Mouse (Mus musculus) mouse embryonic stem cell (cell line): ENCODE results near the gene Ankrd33b.

Experiments used
- in situ Hi-C, 2 experiments: fragments of 300-500 bp; cut with MboI; formaldehyde crosslinking; loops; 1 replicate in 1 of 2; 3 replicates in 1 of 2; pipeline ENCODE4 v1.14.3; 2019 to 2020; ENCODE audit warnings: low sequenced_read_pairs in 2 of 2, low pct_unique_long_range_greater_than_20kb in 1 of 2, mixed read lengths in 1 of 2; ENCODE audit not compliant: unreplicated experiment in 1 of 2

Ankrd33b gene

GRCm38 (mm10) chr15:31284922-31285631, 82.4 kb downstream of the Ankrd33b start:
- in situ Hi-C loops, result no loop called here

GRCm38 (mm10) chr15:31284142-31284541, 83.4 kb downstream of the Ankrd33b start:
- in situ Hi-C loops, result no loop called here

GRCm38 (mm10) chr15:31282353-31282752, 85.2 kb downstream of the Ankrd33b start:
- in situ Hi-C loops, result no loop called here

GRCm38 (mm10) chr15:31281830-31282229, 85.7 kb downstream of the Ankrd33b start:
- in situ Hi-C loops, result no loop called here

GRCm38 (mm10) chr15:31280683-31281082, 86.8 kb downstream of the Ankrd33b start:
- in situ Hi-C loops, result no loop called here

- in situ Hi-C loops, result no loop called here
Observed at GRCm38 (mm10) chr15:31280059-31280458, 87.5 kb downstream of the Ankrd33b start.

GRCm38 (mm10) chr15:31279577-31280004, 87.9 kb downstream of the Ankrd33b start:
- in situ Hi-C loops, result no loop called here

GRCm38 (mm10) chr15:31279120-31279519, 88.4 kb downstream of the Ankrd33b start:
- in situ Hi-C loops, result no loop called here

- in situ Hi-C loops, result no loop called here
Observed at GRCm38 (mm10) chr15:31278090-31278489, 89.4 kb downstream of the Ankrd33b start.

- in situ Hi-C loops, result no loop called here
Observed at GRCm38 (mm10) chr15:31273509-31273908, 94.0 kb downstream of the Ankrd33b start.

- in situ Hi-C loops, result no loop called here
Observed at GRCm38 (mm10) chr15:31272695-31273094, 94.8 kb downstream of the Ankrd33b start.

- in situ Hi-C loops, result loop anchor here in 1 of 2 experiments (10.0 kb wide), 1 partner anchor 345 kb away; no protein-coding TSS in a partner anchor
Observed at GRCm38 (mm10) chr15:31269558-31269957, 98.0 kb downstream of the Ankrd33b start.

- in situ Hi-C loops, result loop anchor here in 1 of 2 experiments (10.0 kb wide), 1 partner anchor 343 kb away; no protein-coding TSS in a partner anchor
Observed at GRCm38 (mm10) chr15:31268148-31268547, 99.4 kb downstream of the Ankrd33b start.

- in situ Hi-C loops, result loop anchor here in 1 of 2 experiments (10.0 kb wide), 1 partner anchor 341 kb away; no protein-coding TSS in a partner anchor
Observed at GRCm38 (mm10) chr15:31265845-31266244, 101.7 kb downstream of the Ankrd33b start.

GRCm38 (mm10) chr15:31265404-31265803, 102.1 kb downstream of the Ankrd33b start:
- in situ Hi-C loops, result loop anchor here in 1 of 2 experiments (10.0 kb wide), 1 partner anchor 341 kb away; no protein-coding TSS in a partner anchor

GRCm38 (mm10) chr15:31264827-31265226, 102.7 kb downstream of the Ankrd33b start:
- in situ Hi-C loops, result loop anchor here in 1 of 2 experiments (10.0 kb wide), 1 partner anchor 340 kb away; no protein-coding TSS in a partner anchor

GRCm38 (mm10) chr15:31262361-31262760, 105.2 kb downstream of the Ankrd33b start:
- in situ Hi-C loops, result loop anchor here in 1 of 2 experiments (10.0 kb wide), 1 partner anchor 338 kb away; no protein-coding TSS in a partner anchor

- in situ Hi-C loops, result loop anchor here in 1 of 2 experiments (10.0 kb wide), 1 partner anchor 336 kb away; no protein-coding TSS in a partner anchor
Observed at GRCm38 (mm10) chr15:31261094-31261493, 106.4 kb downstream of the Ankrd33b start.

GRCm38 (mm10) chr15:31258693-31259439, 108.7 kb downstream of the Ankrd33b start:
- in situ Hi-C loops, result no loop called here
